In genomic region chr14:18758003-18758402, GRCm38 (mm10) we compare ENCODE assay signal across 14 mouse cellular contexts.
"Had no signal": no experiment of that assay in that cellular context is flagged by ENCODE, and none has a peak within 500 bp of the region (broad histone marks: within the 10 kb centered on the region; RNA-seq: fewer than 3 reads in every experiment).

No protein-coding gene starts in this region.

- H3K9me3 ChIP-seq: limb, embryonic 13.5 days; midbrain, embryonic 10.5 days; midbrain, embryonic 15.5 days; neural tube, embryonic 13.5 days; stomach, embryonic 15.5 days had no signal

- H3K4me3 ChIP-seq: limb, embryonic 13.5 days; midbrain, embryonic 10.5 days; midbrain, embryonic 15.5 days; neural tube, embryonic 13.5 days; stomach, embryonic 15.5 days had no signal

- H3K36me3 ChIP-seq: limb, embryonic 13.5 days; midbrain, embryonic 10.5 days; midbrain, embryonic 15.5 days; neural tube, embryonic 13.5 days; stomach, embryonic 15.5 days had no signal

- DNase-seq: left cerebral cortex, postnatal 4 days; lung, embryonic 14.5 days; lung, postnatal 10 days; lung, postnatal 4 days; right cerebral cortex, postnatal 4 days; thymus, adult 2 months; thymus, postnatal 25 days had no signal

- H3K4me2 ChIP-seq: hindbrain, embryonic 14.5 days; limb, embryonic 13.5 days; liver, embryonic 11.5 days; lung, embryonic 14.5 days; midbrain, embryonic 15.5 days; neural tube, embryonic 13.5 days; stomach, embryonic 15.5 days had no signal

- H3K27me3 ChIP-seq: limb, embryonic 13.5 days; midbrain, embryonic 15.5 days; neural tube, embryonic 13.5 days; stomach, embryonic 15.5 days had no signal

- H3K9ac ChIP-seq: hindbrain, embryonic 14.5 days; limb, embryonic 13.5 days; lung, embryonic 14.5 days; midbrain, embryonic 15.5 days; neural tube, embryonic 13.5 days; stomach, embryonic 15.5 days had no signal

- H3K27ac ChIP-seq: hindbrain, embryonic 14.5 days; limb, embryonic 13.5 days; midbrain, embryonic 10.5 days; midbrain, embryonic 15.5 days; stomach, embryonic 15.5 days had no signal

- H3K4me1 ChIP-seq: stomach, embryonic 15.5 days had no signal
